Mouse (Mus musculus): ENCODE measurements around the gene Tnfsf15.

GRCm38 (mm10) chr4:63696921-63697320, 48.0 kb downstream of the Tnfsf15 start:
- TF ChIP-seq POLR2A (IDR thresholded peaks at IDR 0.05; ENCODE audit: low read depth, low read length) (no peak), JUND (conservative IDR thresholded peaks at IDR 0.05; ENCODE audit: low read depth, low read length) (no peak), ZC3H11A (IDR thresholded peaks at IDR 0.05; ENCODE audit: low read depth, low read length) (no peak), TCF12 (IDR thresholded peaks at IDR 0.05; ENCODE audit: low read depth, low read length) (no peak), USF2 (conservative IDR thresholded peaks at IDR 0.05; ENCODE audit: low read depth, low read length) (no peak), USF1 (IDR thresholded peaks at IDR 0.05; ENCODE audit: low read depth, low read length) (no peak), CTCF (conservative IDR thresholded peaks at IDR 0.05 in 1 of 2, IDR thresholded peaks at IDR 0.05 in 1 of 2; ENCODE audit: low read depth in 2 of 2, low read length in 2 of 2) (no peak), PAX5 (IDR thresholded peaks at IDR 0.05; ENCODE audit: low read length) (no peak), RAD21 (IDR thresholded peaks at IDR 0.05; ENCODE audit: low read depth, low read length) (no peak), TBP (conservative IDR thresholded peaks at IDR 0.05; ENCODE audit: low read depth, low read length) (no peak)

Measured in CH12.LX (cell line).